Mouse (Mus musculus): ENCODE data around the gene Prrx2. TPM values are rescaled to one million over a fixed set of nuclear protein-coding genes. Genes with fewer than 3 reads are reported as not detected.

Prrx2 gene
- 3.5 and 3.6 TPM in 2 replicates for polyA plus RNA-seq (2014; fragmentation: Nextera tagmentation; extraction: Ambion mirVana)

- no peak within 1 kb of the TSS for H3K27ac ChIP-seq (ENCODE audit: low read depth)
- ATAC-seq (replicated peaks; ENCODE audit: low FRiP score, low TSS enrichment, low read depth): no peak
- DNase-seq (ENCODE audit: low spot score): no peak
- no peaks in the 10 kb centered on the region for H3K36me3 ChIP-seq (ENCODE audit: control insufficient read depth, insufficient read depth, low read length)
- H3K4me2 ChIP-seq (ENCODE audit: low read length): no peak within 1 kb of the TSS
- no peaks in the 10 kb centered on the region for H3K27me3 ChIP-seq (replicated peaks; ENCODE audit: control insufficient read depth, insufficient read depth, low read length)
- no peaks in the 10 kb centered on the region for H3K9me3 ChIP-seq (ENCODE audit: control insufficient read depth, low read length)
- H3K4me1 ChIP-seq (replicated peaks; ENCODE audit: control insufficient read depth, insufficient read depth, low read length): no peaks in the 10 kb centered on the region; the same call in 1 of the 2 replicates
- WGBS: 70% methylated on average over 6 of the region's 10 CpGs
- no peak within 1 kb of the TSS for H3K4me3 ChIP-seq (ENCODE audit: low read depth, low read length)
- no peak within 1 kb of the TSS for H3K9ac ChIP-seq (ENCODE audit: low read length)
These were observed at the start of gene Prrx2 for GRCm38 (mm10) chr2:30834373-30835022. Gene Prrx2, plus strand, starts transcription at chr2:30834972.

- Histone ChIP-seq H3K9ac (ENCODE audit: low read length) (no peak overlapping the region), H3K4me1 (replicated peaks; ENCODE audit: control insufficient read depth, insufficient read depth, low read length) (peaks cover 27% of the 10 kb centered on the region)
- 57% methylated on average over 4 of the region's 4 CpGs for WGBS
These were observed 47.3 kb upstream of the Prrx2 start for GRCm38 (mm10) chr2:30787466-30787865.

GRCm38 (mm10) chr2:30792061-30792460 lies 42.7 kb upstream of the Prrx2 start:
- WGBS: 92% methylated on average over 7 of the region's 7 CpGs
- H3K9me3 ChIP-seq (ENCODE audit: control insufficient read depth, low read length): no peaks in the 10 kb centered on the region
- no peaks in the 10 kb centered on the region for H3K27me3 ChIP-seq (replicated peaks; ENCODE audit: control insufficient read depth, insufficient read depth, low read length)
- H3K4me3 ChIP-seq (ENCODE audit: low read depth, low read length): no peak overlapping the region
- DNase-seq (ENCODE audit: low spot score): no peak
- H3K4me2 ChIP-seq (ENCODE audit: low read length): no peak overlapping the region
- peaks cover 19% of the 10 kb centered on the region; the same call in 1 of the 2 replicates for H3K4me1 ChIP-seq (replicated peaks; ENCODE audit: control insufficient read depth, insufficient read depth, low read length)
- no peak overlapping the region for H3K9ac ChIP-seq (ENCODE audit: low read length)
- H3K36me3 ChIP-seq (ENCODE audit: control insufficient read depth, insufficient read depth, low read length): no peaks in the 10 kb centered on the region
- ATAC-seq (replicated peaks; ENCODE audit: low FRiP score, low TSS enrichment, low read depth): no peak
- no peak overlapping the region for H3K27ac ChIP-seq (ENCODE audit: low read depth)

More at GRCm38 (mm10) chr2:30787466-30787865, 47.3 kb upstream of the Prrx2 start:
- H3K4me2 ChIP-seq (ENCODE audit: low read length): no peak overlapping the region
- DNase-seq (ENCODE audit: low spot score) (no peak), ATAC-seq (replicated peaks; ENCODE audit: low FRiP score, low TSS enrichment, low read depth) (no peak)
- no peaks in the 10 kb centered on the region for H3K9me3 ChIP-seq (ENCODE audit: control insufficient read depth, low read length)
- no peaks in the 10 kb centered on the region for H3K36me3 ChIP-seq (ENCODE audit: control insufficient read depth, insufficient read depth, low read length)
- H3K27me3 ChIP-seq (replicated peaks; ENCODE audit: control insufficient read depth, insufficient read depth, low read length): no peaks in the 10 kb centered on the region
- no peak overlapping the region for H3K27ac ChIP-seq (ENCODE audit: low read depth)
- no peak overlapping the region for H3K4me3 ChIP-seq (ENCODE audit: low read depth, low read length)

- no peak overlapping the region for H3K27ac ChIP-seq (ENCODE audit: low read depth)
- H3K4me3 ChIP-seq (ENCODE audit: low read depth, low read length): peak overlapping the region; percentile 36
- H3K4me2 ChIP-seq (ENCODE audit: low read length): peak overlapping the region; percentile 64
- peaks cover 13% of the 10 kb centered on the region; the same call in 1 of the 2 replicates for H3K4me1 ChIP-seq (replicated peaks; ENCODE audit: control insufficient read depth, insufficient read depth, low read length)
- 5% methylated on average over 48 of the region's 48 CpGs for WGBS
- peak; percentile 100 for DNase-seq (ENCODE audit: low spot score)
- no peaks in the 10 kb centered on the region for H3K27me3 ChIP-seq (replicated peaks; ENCODE audit: control insufficient read depth, insufficient read depth, low read length)
- H3K36me3 ChIP-seq (ENCODE audit: control insufficient read depth, insufficient read depth, low read length): no peaks in the 10 kb centered on the region
- peak; percentile 82 for ATAC-seq (replicated peaks; ENCODE audit: low FRiP score, low TSS enrichment, low read depth)
- no peaks in the 10 kb centered on the region for H3K9me3 ChIP-seq (ENCODE audit: control insufficient read depth, low read length)
- peak overlapping the region; percentile 56 for H3K9ac ChIP-seq (ENCODE audit: low read length)
These were observed 40.3 kb upstream of the Prrx2 start for GRCm38 (mm10) chr2:30794179-30795108.

- H3K27ac ChIP-seq (ENCODE audit: low read depth): no peak overlapping the region
- DNase-seq (ENCODE audit: low spot score) (no peak), ATAC-seq (replicated peaks; ENCODE audit: low FRiP score, low TSS enrichment, low read depth) (no peak)
- 0 out of 2 replicates have a peak, but pooled peaks cover 6% of the 10 kb centered on the region for H3K27me3 ChIP-seq (replicated peaks; ENCODE audit: control insufficient read depth, insufficient read depth, low read length)
- H3K9me3 ChIP-seq (ENCODE audit: control insufficient read depth, low read length): no peaks in the 10 kb centered on the region
- H3K9ac ChIP-seq (ENCODE audit: low read length): no peak overlapping the region
- H3K36me3 ChIP-seq (ENCODE audit: control insufficient read depth, insufficient read depth, low read length): no peaks in the 10 kb centered on the region
- H3K4me2 ChIP-seq (ENCODE audit: low read length): peak overlapping the region; percentile 64
- 78% methylated on average over 7 of the region's 7 CpGs for WGBS
- 0 out of 2 replicates have a peak overlapping the region, but pooled peaks have one; percentile 36 for H3K4me3 ChIP-seq (ENCODE audit: low read depth, low read length)
- H3K4me1 ChIP-seq (replicated peaks; ENCODE audit: control insufficient read depth, insufficient read depth, low read length): peaks cover 13% of the 10 kb centered on the region; the same call in 1 of the 2 replicates
These were observed 39.4 kb upstream of the Prrx2 start for GRCm38 (mm10) chr2:30795271-30795888.

- Histone ChIP-seq H3K4me3 (ENCODE audit: low read depth, low read length) (no peak overlapping the region), H3K36me3 (ENCODE audit: control insufficient read depth, insufficient read depth, low read length) (no peaks in the 10 kb centered on the region), H3K4me1 (replicated peaks; ENCODE audit: control insufficient read depth, insufficient read depth, low read length) (peaks cover 14% of the 10 kb centered on the region; the same call in 1 of the 2 replicates), H3K27ac (ENCODE audit: low read depth) (no peak overlapping the region), H3K27me3 (replicated peaks; ENCODE audit: control insufficient read depth, insufficient read depth, low read length) (0 out of 2 replicates have a peak, but pooled peaks cover 10% of the 10 kb centered on the region), H3K9ac (ENCODE audit: low read length) (no peak overlapping the region; the same call in 1 of the 2 replicates), H3K9me3 (ENCODE audit: control insufficient read depth, low read length) (no peaks in the 10 kb centered on the region), H3K4me2 (ENCODE audit: low read length) (peak overlapping the region; percentile 46; the same call in 1 of the 2 replicates)
- ATAC-seq (replicated peaks; ENCODE audit: low FRiP score, low TSS enrichment, low read depth) (no peak), DNase-seq (ENCODE audit: low spot score) (no peak)
- 88% methylated on average over 4 of the region's 5 CpGs for WGBS
These were observed 38.9 kb upstream of the Prrx2 start for GRCm38 (mm10) chr2:30795889-30796275.

- Histone ChIP-seq H3K9me3 (ENCODE audit: control insufficient read depth, low read length) (no peaks in the 10 kb centered on the region), H3K27ac (ENCODE audit: low read depth) (no peak overlapping the region), H3K9ac (ENCODE audit: low read length) (no peak overlapping the region; the same call in 1 of the 2 replicates), H3K4me2 (ENCODE audit: low read length) (peak overlapping the region; percentile 46), H3K4me1 (replicated peaks; ENCODE audit: control insufficient read depth, insufficient read depth, low read length) (peaks cover 19% of the 10 kb centered on the region), H3K36me3 (ENCODE audit: control insufficient read depth, insufficient read depth, low read length) (no peaks in the 10 kb centered on the region), H3K27me3 (replicated peaks; ENCODE audit: control insufficient read depth, insufficient read depth, low read length) (0 out of 2 replicates have a peak, but pooled peaks cover 11% of the 10 kb centered on the region), H3K4me3 (ENCODE audit: low read depth, low read length) (0 out of 2 replicates have a peak overlapping the region, but pooled peaks have one; percentile 10)
- peak; percentile 49 for ATAC-seq (replicated peaks; ENCODE audit: low FRiP score, low TSS enrichment, low read depth)
- DNase-seq (ENCODE audit: low spot score): peak; percentile 77
- WGBS: 6% methylated on average over 10 of the region's 11 CpGs
These were observed 38.4 kb upstream of the Prrx2 start for GRCm38 (mm10) chr2:30796382-30796781.

GRCm38 (mm10) chr2:30799456-30799855 lies 35.3 kb upstream of the Prrx2 start:
- ATAC-seq (replicated peaks; ENCODE audit: low FRiP score, low TSS enrichment, low read depth) (no peak), DNase-seq (ENCODE audit: low spot score) (no peak)
- H3K36me3 ChIP-seq (ENCODE audit: control insufficient read depth, insufficient read depth, low read length): no peaks in the 10 kb centered on the region
- peaks cover 21% of the 10 kb centered on the region for H3K27me3 ChIP-seq (replicated peaks; ENCODE audit: control insufficient read depth, insufficient read depth, low read length)
- no peak overlapping the region for H3K4me3 ChIP-seq (ENCODE audit: low read depth, low read length)
- H3K4me2 ChIP-seq (ENCODE audit: low read length): no peak overlapping the region
- H3K9me3 ChIP-seq (ENCODE audit: control insufficient read depth, low read length): no peaks in the 10 kb centered on the region
- H3K27ac ChIP-seq (ENCODE audit: low read depth): no peak overlapping the region
- peaks cover 24% of the 10 kb centered on the region for H3K4me1 ChIP-seq (replicated peaks; ENCODE audit: control insufficient read depth, insufficient read depth, low read length)
- 73% methylated on average over 3 of the region's 3 CpGs for WGBS
- no peak overlapping the region for H3K9ac ChIP-seq (ENCODE audit: low read length)

Measured in intestine, embryonic 14.5 days (tissue).